Mouse (Mus musculus) large intestine, adult 2 months (tissue): ENCODE results near the gene Me1. TPM values are rescaled to one million over a fixed set of nuclear protein-coding genes. Genes with fewer than 3 reads are reported as not detected.

Experiments
- DNase-seq: peaks from one replicate; pipeline ENCODE4 v3.0.0-alpha.2; 2012; ENCODE audit warnings: low read depth, low spot score
- WGBS: fragments of 180-500 bp; shearing (Covaris S2); methylation state at CpG from one replicate; pipeline ENCODE4 v1.1.7; 2018; 5-methylcytosine and 5-hydroxymethylcytosine counted together
- polyA plus RNA-seq: library from polyadenylated mRNA; depleted of rRNA; stranded (reverse); fragments of >200 nt; gene quantifications from 2 replicates; pipeline ENCODE4 v1.2.3, GENCODE M21; 2012; rRNA removed

Gene Me1
- polyA plus RNA-seq, 1 experiment = 8.9 TPM

- WGBS = 5% methylated on average over 8 of the region's 8 CpGs
- DNase-seq = peak; percentile 48
These were observed 124.8 kb downstream of the Me1 start for GRCm38 (mm10) chr9:86570946-86571345.

DNA sequence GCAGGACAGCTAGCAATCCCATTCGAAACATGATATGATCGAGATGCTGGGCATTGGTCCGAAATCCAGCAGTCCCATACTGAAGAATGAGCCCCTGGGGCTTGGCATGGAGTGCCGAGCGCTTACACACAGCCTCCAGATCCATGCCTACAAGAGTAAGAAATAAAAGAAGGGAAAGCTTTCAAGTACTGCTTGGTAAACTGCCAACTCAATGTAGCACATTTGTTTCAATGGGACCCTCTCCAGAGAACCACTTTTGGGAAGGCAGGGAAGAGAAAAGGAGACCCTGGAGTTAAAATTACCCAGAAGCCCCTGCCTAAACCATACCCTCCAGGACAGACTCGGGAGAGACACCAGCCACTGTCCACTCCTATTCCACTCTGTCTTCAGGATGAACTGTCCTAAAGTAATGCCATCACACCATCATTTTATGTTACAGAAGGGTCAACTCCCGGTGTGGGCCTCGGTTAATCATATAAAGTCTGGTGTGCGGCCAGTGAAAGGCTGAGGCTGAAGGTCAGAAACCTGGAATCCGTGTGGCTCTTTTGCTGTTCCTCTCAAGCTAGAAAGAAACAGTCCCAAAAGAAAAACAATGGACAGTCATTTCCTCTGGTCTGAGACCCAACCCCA lies 125.4 kb downstream of the Me1 start:
- WGBS = 56% methylated on average over 10 of the region's 10 CpGs
- DNase-seq = no peak

DNA sequence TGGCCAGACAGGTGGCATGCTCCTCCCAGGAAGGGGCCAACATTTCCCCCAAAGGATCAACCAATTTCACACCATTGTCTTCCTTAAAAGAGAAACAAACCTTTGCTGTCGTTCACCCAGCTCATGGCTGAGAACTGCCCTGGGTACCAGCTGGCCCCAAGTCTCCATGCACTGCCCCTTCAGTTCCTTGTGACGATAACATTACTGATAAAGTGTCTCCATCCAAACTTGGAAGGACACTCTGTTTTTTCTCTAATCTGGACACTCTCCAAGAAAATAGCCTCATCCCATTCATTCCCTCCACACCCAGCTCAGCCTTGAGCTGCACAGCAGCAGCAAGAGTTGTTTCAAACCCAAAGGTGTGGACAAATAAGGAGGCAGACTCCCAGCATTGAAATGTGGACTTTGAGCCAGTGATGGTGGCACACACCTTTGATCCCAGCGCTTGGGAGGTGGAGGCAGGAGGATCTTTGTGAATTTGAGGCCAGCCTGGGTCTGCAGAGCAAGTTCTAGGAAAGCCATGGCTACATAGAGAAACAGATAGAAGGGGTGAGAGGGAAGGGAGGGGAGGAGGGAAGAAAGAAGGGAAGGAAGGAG lies 126.3 kb downstream of the Me1 start:
- WGBS = 30% methylated on average over 3 of the region's 3 CpGs
- DNase-seq = peak; percentile 71

DNA sequence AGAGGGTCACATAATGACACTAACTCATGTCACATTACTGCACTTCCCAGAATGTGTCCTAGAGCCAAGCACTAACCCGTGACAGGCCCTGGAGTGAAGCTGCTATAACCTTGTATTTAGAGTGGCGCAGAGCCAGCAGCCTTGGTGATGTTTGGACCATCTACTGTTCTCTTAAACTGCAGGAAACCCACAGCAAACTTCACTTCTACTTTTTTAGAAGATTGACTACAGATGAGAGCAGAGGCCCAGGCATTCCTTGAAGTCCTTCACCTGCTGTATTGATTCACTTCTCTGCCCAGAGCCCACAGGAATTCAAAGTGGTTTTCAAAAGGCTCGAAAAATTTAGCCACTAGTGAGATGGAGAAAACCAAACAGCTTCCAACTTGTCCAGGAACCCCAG lies 135.2 kb downstream of the Me1 start:
- WGBS = 66% methylated on average over 3 of the region's 3 CpGs

DNA sequence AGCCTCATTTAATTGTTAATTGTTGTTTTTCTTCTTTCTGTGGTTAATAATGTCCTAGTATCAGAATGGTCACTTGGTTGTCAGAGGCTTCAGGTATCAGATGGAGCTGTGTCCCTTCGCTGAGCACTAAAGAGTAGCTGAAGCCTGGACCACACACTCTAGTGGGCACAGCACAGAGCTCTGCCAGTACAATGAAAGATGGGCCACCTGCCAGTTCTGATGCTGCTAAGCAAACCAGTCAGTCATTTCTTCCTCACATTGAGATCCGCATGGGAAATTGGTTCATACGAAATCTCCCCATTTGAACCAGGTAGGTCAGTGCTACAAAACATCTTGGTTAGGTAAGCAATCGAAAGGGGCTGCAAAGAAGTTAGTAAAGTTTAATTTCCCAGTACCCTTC lies 141.1 kb downstream of the Me1 start:
- 92% methylated on average over 4 of the region's 4 CpGs for WGBS
- DNase-seq = no peak

More for the DNA sequence above, 135.2 kb downstream of the Me1 start:
- DNase-seq = no peak

DNA sequence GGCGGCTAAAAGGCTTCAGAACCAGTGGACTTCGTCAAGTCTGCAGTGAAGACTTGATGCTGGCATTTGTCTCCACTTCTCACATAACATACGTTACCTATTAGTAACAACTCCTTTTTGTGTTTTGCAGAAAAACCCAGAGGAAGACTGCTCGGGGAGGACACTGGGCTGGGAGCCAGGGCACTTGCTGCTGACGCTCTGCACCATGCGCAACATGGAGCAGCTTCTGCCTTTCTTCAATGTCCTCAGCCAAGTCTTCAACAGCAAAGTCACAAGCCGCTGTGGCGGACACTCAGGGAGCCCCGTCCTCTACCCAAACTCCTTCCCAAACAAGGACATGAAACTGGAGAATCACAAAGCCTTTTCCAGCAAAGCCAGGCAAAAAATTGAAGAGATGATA lies 141.9 kb downstream of the Me1 start:
- no peak for DNase-seq
- 82% methylated on average over 9 of the region's 9 CpGs for WGBS

- WGBS = 90% methylated on average over 3 of the region's 3 CpGs
- no peak for DNase-seq
These were observed 145.0 kb downstream of the Me1 start for GRCm38 (mm10) chr9:86550717-86551116.

- no peak for DNase-seq
- WGBS = 83% methylated on average over 5 of the region's 5 CpGs
These were observed 146.1 kb downstream of the Me1 start for GRCm38 (mm10) chr9:86549637-86550162.

- WGBS = 45% methylated on average over 1 of the region's 1 CpGs
- DNase-seq = no peak
These were observed 151.2 kb downstream of the Me1 start for GRCm38 (mm10) chr9:86544559-86544958.

DNA sequence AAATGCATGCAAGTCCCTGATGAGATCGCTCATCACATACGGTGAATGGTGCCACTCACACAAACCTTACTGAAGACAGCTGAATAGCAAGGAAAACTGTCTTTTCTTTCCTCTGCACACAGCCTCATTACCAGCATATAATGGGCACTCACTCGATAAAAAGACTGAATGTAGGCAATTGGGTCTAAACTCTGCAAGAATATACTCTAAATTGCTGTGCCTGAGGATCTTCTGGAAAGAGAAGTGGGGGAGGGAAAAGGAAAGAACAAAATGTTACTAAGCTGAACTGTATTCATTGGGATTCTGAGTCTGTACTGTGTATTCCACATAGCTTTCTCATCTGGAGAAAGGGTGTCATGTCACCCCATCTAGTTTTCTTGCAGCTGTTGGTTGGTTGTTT lies 152.3 kb downstream of the Me1 start:
- DNase-seq = no peak
- 92% methylated on average over 3 of the region's 3 CpGs for WGBS

DNA sequence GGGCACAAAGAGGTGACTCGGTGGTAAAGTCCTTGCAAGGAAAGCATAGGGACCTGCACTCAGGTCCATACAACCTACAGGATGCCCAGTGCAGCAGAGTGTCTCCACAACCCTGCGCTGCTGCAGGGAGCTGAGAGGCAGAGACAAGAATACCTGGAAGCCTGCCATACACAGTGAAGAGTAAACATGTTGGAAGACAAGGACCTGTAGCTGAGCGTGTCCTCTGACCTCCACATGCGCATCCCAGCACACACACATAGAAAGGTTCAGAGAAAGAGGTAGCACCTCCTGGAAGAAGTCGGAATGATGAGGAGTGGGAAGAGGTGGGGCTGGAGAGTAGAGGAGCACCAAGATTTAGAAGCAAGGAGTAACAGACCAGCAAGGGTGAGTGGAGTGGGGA lies 161.7 kb downstream of the Me1 start:
- WGBS = 78% methylated on average over 5 of the region's 5 CpGs
- no peak for DNase-seq

Other genes with a start within 250 kb of the Me1 start
- 1.5 and 1.9 TPM in 2 replicates for gene Ube2cbp, start 231.0 kb downstream of the Me1 start, polyA plus RNA-seq
- 8.9 and 14.7 TPM in 2 replicates for gene Dop1a, start 228.8 kb downstream of the Me1 start, polyA plus RNA-seq
- gene Pgm3, start 124.1 kb downstream of the Me1 start, polyA plus RNA-seq = 11.9 and 14.9 TPM in 2 replicates
- gene Rwdd2a, start 124.0 kb downstream of the Me1 start, polyA plus RNA-seq = 1.3 and 2.0 TPM in 2 replicates
- gene Prss35, start 47.7 kb upstream of the Me1 start, polyA plus RNA-seq = 0.04 and 0.05 TPM in 2 replicates
- 0.58 and 0.75 TPM in 2 replicates for gene Snap91, start 184.7 kb upstream of the Me1 start, polyA plus RNA-seq